Mouse (Mus musculus) CH12.LX (cell line): Measurements from ENCODE around the gene Htr1f. TPM values are rescaled to one million over a fixed set of nuclear protein-coding genes. Genes with fewer than 3 reads are reported as not detected.

ENCODE experiments used
- DNase-seq: peaks from one replicate; pipeline ENCODE4 v3.0.0-alpha.2; 2013; ENCODE audit errors: extremely low read depth
- H3K27ac ChIP-seq: 2 replicates; pipeline ENCODE4 v1.5.1; 2012; ENCODE audit warnings: low read depth, mild to moderate bottlenecking, control low read depth, moderate library complexity; ENCODE audit not compliant: insufficient read depth
- H3K27me3 ChIP-seq: replicated peaks from 2 replicates; pipeline ENCODE3; 2012; ENCODE audit warnings: inconsistent platforms
- H3K36me3 ChIP-seq, 2 experiments: replicated peaks in 1 of 2; 2 replicates each; pipeline versions ENCODE3 to v1.6.1; 2012; ENCODE audit warnings: inconsistent platforms in 1 of 2, low read length in 1 of 2, mild to moderate bottlenecking in 1 of 2, mixed read lengths in 1 of 2, moderate library complexity in 1 of 2; ENCODE audit not compliant: control insufficient read depth in 1 of 2, insufficient read depth in 1 of 2
- H3K4me1 ChIP-seq, 2 experiments: 2 replicates each; pipeline ENCODE4 v1.6.1; 2012; ENCODE audit warnings: inconsistent platforms in 1 of 2, moderate library complexity in 1 of 2; ENCODE audit not compliant: insufficient read depth in 2 of 2, control insufficient read depth in 1 of 2
- H3K4me2 ChIP-seq: 2 replicates; pipeline ENCODE4 v1.6.1; 2012; ENCODE audit warnings: low read depth, mild to moderate bottlenecking, control low read depth; ENCODE audit not compliant: poor library complexity, insufficient read depth, severe bottlenecking
- H3K4me3 ChIP-seq, 3 experiments: fragments of 150-350 bp in 1 of 3; sonication (generic) in 1 of 3; replicated peaks in 1 of 3; 2 replicates each; pipeline versions ENCODE3 to v1.5.1; 2011 to 2012; ENCODE audit warnings: low read depth in 2 of 3, low read length in 2 of 3, mild to moderate bottlenecking in 2 of 3, moderate library complexity in 2 of 3, control low read depth in 1 of 3, improper control_type of control experiment in 1 of 3, inconsistent platforms in 1 of 3, mixed read lengths in 1 of 3; ENCODE audit not compliant: poor library complexity in 1 of 3
- H3K79me2 ChIP-seq: replicated peaks from 2 replicates; pipeline ENCODE4 v1.6.1; 2012; ENCODE audit warnings: mild to moderate bottlenecking, moderate library complexity; ENCODE audit not compliant: control insufficient read depth, poor library complexity, insufficient read depth, severe bottlenecking; ENCODE audit errors: extremely low read depth
- H3K9ac ChIP-seq: 2 replicates; pipeline ENCODE4 v1.6.1; 2012; ENCODE audit warnings: low read depth, mild to moderate bottlenecking, control low read depth, moderate library complexity; ENCODE audit not compliant: insufficient read depth
- H3K9me3 ChIP-seq: replicated peaks from 2 replicates; pipeline ENCODE3; 2012; ENCODE audit warnings: low read length, inconsistent platforms, mixed read lengths
- BHLHE40 ChIP-seq: IDR thresholded peaks from 2 replicates; pipeline ENCODE4 v1.6.1; 2011; ENCODE audit warnings: mild to moderate bottlenecking, low read depth, low read length, improper control_type of control experiment
- ETS1 ChIP-seq: conservative IDR thresholded peaks from 2 replicates; pipeline ENCODE4 v1.6.1; 2012; ENCODE audit warnings: low read depth, mild to moderate bottlenecking, inconsistent platforms, low read length, improper control_type of control experiment, moderate library complexity
- GABPA ChIP-seq: IDR thresholded peaks from 2 replicates; pipeline ENCODE4 v1.6.1; 2012; ENCODE audit warnings: low read depth, low read length, improper control_type of control experiment, inconsistent platforms; ENCODE audit not compliant: insufficient replicate concordance
- IRF4 ChIP-seq: IDR thresholded peaks from 2 replicates; pipeline ENCODE4 v1.6.1; 2014; ENCODE audit warnings: low read depth, mild to moderate bottlenecking, inconsistent platforms, low read length, improper control_type of control experiment
- JUN ChIP-seq: IDR thresholded peaks from 2 replicates; pipeline ENCODE4 v1.6.1; 2011; ENCODE audit warnings: low read depth, mild to moderate bottlenecking, low read length, improper control_type of control experiment, moderate library complexity; ENCODE audit not compliant: insufficient read depth
- JUND ChIP-seq: conservative IDR thresholded peaks from 2 replicates; pipeline ENCODE4 v1.6.1; 2011; ENCODE audit warnings: low read depth, low read length, improper control_type of control experiment
- KAT2A ChIP-seq: IDR thresholded peaks from 2 replicates; pipeline ENCODE4 v1.6.1; 2012; ENCODE audit warnings: low read length, improper control_type of control experiment, inconsistent platforms; ENCODE audit not compliant: insufficient replicate concordance
- MAFK ChIP-seq: IDR thresholded peaks from 2 replicates; pipeline ENCODE4 v1.6.1; 2011; ENCODE audit warnings: low read length, improper control_type of control experiment; ENCODE audit not compliant: insufficient replicate concordance
- MAX ChIP-seq: IDR thresholded peaks from 2 replicates; pipeline ENCODE4 v1.6.1; 2011; ENCODE audit warnings: low read length, improper control_type of control experiment
- MEF2A ChIP-seq: IDR thresholded peaks from 2 replicates; pipeline ENCODE4 v1.6.1; 2014; ENCODE audit warnings: low read depth, mild to moderate bottlenecking, inconsistent platforms, low read length, improper control_type of control experiment, borderline replicate concordance
- MXI1 ChIP-seq: IDR thresholded peaks from 2 replicates; pipeline ENCODE4 v1.6.1; 2011; ENCODE audit warnings: mild to moderate bottlenecking, low read depth, low read length, improper control_type of control experiment
- MYC ChIP-seq: IDR thresholded peaks from 2 replicates; pipeline ENCODE4 v1.6.1; 2011; ENCODE audit warnings: low read depth, mild to moderate bottlenecking, improper control_type of control experiment, low read length
- NELFE ChIP-seq: IDR thresholded peaks from 2 replicates; pipeline ENCODE4 v1.6.1; 2011; ENCODE audit warnings: low read depth, low read length, improper control_type of control experiment
- NRF1 ChIP-seq: IDR thresholded peaks from 2 replicates; pipeline ENCODE4 v1.6.1; 2014; ENCODE audit warnings: low read depth, mild to moderate bottlenecking, inconsistent platforms, low read length, improper control_type of control experiment, moderate library complexity
- PAX5 ChIP-seq: IDR thresholded peaks from 2 replicates; pipeline ENCODE4 v1.6.1; 2012; ENCODE audit warnings: low read length, inconsistent platforms, mixed read lengths
- POLR2AphosphoS2 ChIP-seq: IDR thresholded peaks from 2 replicates; pipeline ENCODE4 v1.6.1; 2011; ENCODE audit warnings: low read depth, low read length, improper control_type of control experiment
- RAD21 ChIP-seq: IDR thresholded peaks from 2 replicates; pipeline ENCODE4 v1.6.1; 2011; ENCODE audit warnings: low read depth, mild to moderate bottlenecking, low read length, improper control_type of control experiment, moderate library complexity
- RCOR1 ChIP-seq: conservative IDR thresholded peaks from 2 replicates; pipeline ENCODE4 v1.6.1; 2012; ENCODE audit warnings: low read depth, mild to moderate bottlenecking, inconsistent platforms, low read length, improper control_type of control experiment
- TBP ChIP-seq: conservative IDR thresholded peaks from 2 replicates; pipeline ENCODE4 v1.6.1; 2011; ENCODE audit warnings: low read depth, low read length, improper control_type of control experiment
- TCF12 ChIP-seq: IDR thresholded peaks from 2 replicates; pipeline ENCODE4 v1.6.1; 2014; ENCODE audit warnings: low read depth, mild to moderate bottlenecking, inconsistent platforms, low read length, improper control_type of control experiment
- UBTF ChIP-seq: IDR thresholded peaks from 2 replicates; pipeline ENCODE4 v1.6.1; 2012; ENCODE audit warnings: low read depth, mild to moderate bottlenecking, inconsistent platforms, low read length, improper control_type of control experiment, moderate library complexity
- USF1 ChIP-seq: IDR thresholded peaks from 2 replicates; pipeline ENCODE4 v1.6.1; 2014; ENCODE audit warnings: low read depth, mild to moderate bottlenecking, inconsistent platforms, low read length, improper control_type of control experiment
- ZKSCAN1 ChIP-seq: IDR thresholded peaks from 2 replicates; pipeline ENCODE4 v1.6.1; 2012; ENCODE audit warnings: low read depth, inconsistent platforms, low read length, improper control_type of control experiment, borderline replicate concordance
- ZMIZ1 ChIP-seq: IDR thresholded peaks from 2 replicates; pipeline ENCODE4 v1.6.1; 2012; ENCODE audit warnings: low read depth, mild to moderate bottlenecking, inconsistent platforms, low read length, improper control_type of control experiment
- dilution Hi-C: fragments of 300-500 bp; cut with MboI; formaldehyde crosslinking; loops from 2 replicates; pipeline ENCODE4 v1.14.3; 2020; ENCODE audit warnings: low sequenced_read_pairs; ENCODE audit not compliant: extremely low pct_unique_long_range_greater_than_20kb, extremely low pct_ligation_motif_present
- in situ Hi-C: fragments of 300-500 bp; cut with MboI; formaldehyde crosslinking; loops from 3 replicates; pipeline ENCODE4 v1.14.3; 2019; ENCODE audit warnings: low sequenced_read_pairs, low pct_ligation_motif_present, low pct_unique_long_range_greater_than_20kb, mixed read lengths
- polyA plus RNA-seq: library from polyadenylated mRNA; unstranded; fragments of >175 nt; gene quantifications from 2 replicates; pipeline ENCODE4 v1.2.1, GENCODE M21; 2012; ENCODE audit warnings: low read depth; ENCODE audit not compliant: insufficient read length
- total RNA-seq, 2 experiments: library from RNA; depleted of rRNA; stranded (reverse); fragments of 300-350 nt in 1 of 2; fragments of >200 nt in 1 of 2; gene quantifications; 2 replicates each; pipeline ENCODE4 v1.2.3; 2012 to 2014

Gene Htr1f
- total RNA-seq (2012; rRNA removed) (not detected in 2 replicates), total RNA-seq (2014; rRNA removed) (not detected in 2 replicates), polyA plus RNA-seq (not detected in 2 replicates)

DNA sequence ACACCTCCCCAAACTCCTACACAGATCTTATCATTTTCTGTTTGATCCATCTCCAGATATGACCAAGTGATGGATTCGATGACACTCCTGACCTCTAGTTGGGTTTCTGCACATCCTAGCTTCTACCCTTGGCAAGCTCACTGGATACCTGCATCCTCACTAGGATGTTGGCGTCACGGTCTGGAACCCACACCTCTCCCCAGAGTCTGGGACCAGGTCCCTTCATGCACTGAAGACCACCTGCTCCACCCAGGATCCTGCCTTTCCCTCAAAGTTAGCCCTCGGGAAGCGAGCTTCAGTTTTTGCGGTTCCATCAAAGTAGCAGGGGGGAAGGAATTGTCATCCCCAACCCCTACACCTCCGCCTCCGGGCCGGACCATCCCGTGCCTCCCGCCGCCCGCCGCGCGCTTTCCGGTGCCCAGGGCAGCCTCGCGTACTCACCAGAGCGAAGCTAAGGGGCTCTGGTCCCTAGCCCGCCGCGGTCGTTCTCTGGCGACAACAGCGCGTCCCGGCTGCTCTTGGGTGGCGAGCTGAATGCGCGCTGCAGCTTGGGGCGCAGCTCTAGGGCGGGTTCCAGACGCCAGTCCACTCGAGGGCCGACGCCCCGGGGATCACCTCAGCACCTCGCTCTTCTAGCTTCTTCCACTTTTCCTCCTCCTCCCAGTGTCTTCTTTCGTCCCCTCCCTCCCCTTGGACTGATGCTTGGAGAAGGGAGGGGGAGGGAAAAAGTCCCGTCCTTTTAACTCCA is at the start of gene Htr1f:
TSS of gene Htr1f (minus strand) at position 671 of the 748 bp plus-strand sequence.
- TF ChIP-seq BHLHE40 (no peak), MXI1 (no peak), ZKSCAN1 (no peak), NRF1 (no peak), TCF12 (no peak), MEF2A (no peak), JUN (no peak), MAFK (no peak), UBTF (no peak), POLR2AphosphoS2 (no peak), MYC (no peak), NELFE (no peak), KAT2A (no peak), GABPA (no peak), TBP (no peak), JUND (no peak), ZMIZ1 (no peak), RCOR1 (no peak)

DNA sequence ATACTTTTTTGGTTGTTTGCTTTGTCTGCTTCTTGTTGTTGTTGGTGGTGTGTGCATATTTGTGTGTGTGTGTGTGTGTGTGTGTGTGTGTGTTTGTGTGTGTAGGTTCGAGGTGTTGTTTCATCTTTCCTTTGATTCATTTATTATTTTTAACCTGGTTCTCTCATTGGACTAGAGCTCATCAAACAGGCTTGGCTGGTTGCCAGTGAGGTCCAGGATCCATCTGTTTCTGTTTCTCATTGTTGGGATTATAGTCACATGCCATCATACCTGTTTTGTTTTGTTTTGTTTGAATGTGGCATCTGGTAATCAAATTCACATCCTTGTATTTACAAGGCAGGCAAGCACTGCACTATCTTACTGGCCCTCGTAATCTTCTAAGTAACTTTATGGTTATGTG is 34.1 kb upstream of the Htr1f start:
- dilution Hi-C loops, result no loop called here
- H3K4me2 ChIP-seq, result no peak overlapping the region
- H3K27ac ChIP-seq, result no peak overlapping the region
- H3K36me3 ChIP-seq, result no peaks in the 10 kb centered on the region
- no peaks in the 10 kb centered on the region for H3K4me1 ChIP-seq
- no peak overlapping the region for H3K4me3 ChIP-seq
- H3K27me3 ChIP-seq, result no peaks in the 10 kb centered on the region
- no peak overlapping the region for H3K9ac ChIP-seq
- H3K9me3 ChIP-seq, result no peaks in the 10 kb centered on the region
- no peak for TF ChIP-seq JUND
- no peak for TF ChIP-seq IRF4
- no peak for TF ChIP-seq PAX5
- no peak for TF ChIP-seq RAD21
- TF ChIP-seq NRF1, result no peak
- no peak for TF ChIP-seq USF1
- no peak for TF ChIP-seq ETS1
- TF ChIP-seq MAX, result no peak
- TF ChIP-seq UBTF, result no peak
- H3K79me2 ChIP-seq, result no peaks in the 10 kb centered on the region
- no peak for DNase-seq
- in situ Hi-C loops, result no loop called here

More for the DNA sequence above, at the start of gene Htr1f:
- Histone ChIP-seq H3K36me3 (no peaks in the 10 kb centered on the region), H3K79me2 (no peaks in the 10 kb centered on the region), H3K27me3 (no peaks in the 10 kb centered on the region), H3K9me3 (no peaks in the 10 kb centered on the region), H3K4me2 (no peak within 1 kb of the TSS), H3K4me3 (no peak within 1 kb of the TSS), H3K9ac (no peak within 1 kb of the TSS), H3K27ac (no peak within 1 kb of the TSS), H3K4me1 (no peaks in the 10 kb centered on the region)
- dilution Hi-C loops, result no loop called here
- no peak for DNase-seq
- in situ Hi-C loops, result loop anchor here (25.0 kb wide), 1 partner anchor 193 kb away; no protein-coding TSS in a partner anchor
